Mouse (Mus musculus) E14TG2a.4 (cell line): ENCODE measurements around the gene Cracr2a.

Source experiments
- CTCF ChIP-seq: conservative IDR thresholded peaks from 2 replicates; pipeline ENCODE4 v1.5.1; 2014; ENCODE audit warnings: low read length
- POU5F1 ChIP-seq: IDR thresholded peaks from 2 replicates; pipeline ENCODE4 v1.6.1; 2014; ENCODE audit warnings: low read length, borderline replicate concordance

DNA sequence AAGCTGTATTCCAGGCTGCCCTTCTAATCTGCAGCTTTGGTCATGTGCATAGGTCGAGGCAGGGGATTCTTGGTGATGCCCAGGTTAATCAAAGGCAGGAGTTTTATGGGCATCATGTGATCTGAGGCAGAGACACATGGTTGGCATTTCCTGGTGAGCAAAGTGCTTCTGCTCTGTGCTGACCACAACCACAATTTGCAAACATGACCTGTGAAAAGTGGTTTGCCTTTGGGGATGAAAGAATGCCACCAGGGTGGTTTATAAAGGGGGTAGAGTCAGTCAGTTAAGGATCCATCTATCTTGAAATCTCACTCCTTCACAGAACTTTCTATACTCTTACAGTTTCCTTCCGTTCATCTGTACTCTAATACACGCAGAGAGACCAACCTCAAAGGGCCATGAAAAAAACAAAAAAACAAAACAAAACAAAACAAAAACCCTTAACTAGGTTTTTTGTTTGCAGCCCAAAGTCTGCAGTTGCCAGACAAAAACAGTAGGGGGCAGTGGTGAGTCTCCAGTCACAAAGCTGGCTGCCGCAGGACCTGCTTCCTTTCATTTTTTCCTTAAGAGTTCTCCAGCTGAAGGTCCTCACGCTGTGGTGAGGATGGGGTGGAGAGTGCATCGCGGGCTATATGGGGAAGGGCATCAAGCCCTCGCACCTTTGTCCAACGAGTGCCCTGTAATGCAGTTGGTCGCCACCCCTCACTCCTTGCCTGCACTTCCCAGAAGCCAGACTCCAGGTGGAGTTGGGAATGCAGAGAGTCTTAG is 56.3 kb downstream of the Cracr2a start:
- TF ChIP-seq CTCF, result peak; percentile 98
- no peak for TF ChIP-seq POU5F1
